Mouse (Mus musculus): ENCODE data around the gene Gstk1.

DNA sequence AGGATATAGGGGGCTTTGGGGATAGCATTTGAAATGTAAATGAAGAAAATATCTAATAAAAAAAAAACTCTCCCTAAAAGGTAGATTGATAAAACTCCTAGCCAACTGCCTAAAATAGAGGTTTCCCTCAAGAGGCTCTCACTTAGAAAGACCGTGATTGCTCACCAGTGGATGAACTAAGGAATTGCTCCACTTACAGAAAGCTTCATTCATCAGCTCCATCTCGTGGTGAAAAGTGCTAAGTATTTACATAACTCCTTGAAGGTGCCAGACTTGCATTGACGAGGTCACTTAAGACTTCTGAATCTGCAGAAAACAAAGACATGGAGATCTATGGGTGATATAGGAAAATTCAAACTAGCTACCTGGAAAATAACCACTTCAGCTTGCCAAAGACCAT is 48.0 kb upstream of the Gstk1 start:
- TF ChIP-seq POLR2A (IDR thresholded peaks at IDR 0.05; ENCODE audit: borderline replicate concordance, control insufficient read depth, low read depth, low read length) (no peak), CTCF (IDR thresholded peaks at IDR 0.05; ENCODE audit: control insufficient read depth, insufficient read depth, low read length) (no peak)

Data from bone marrow, adult 2 months (tissue).